Mouse (Mus musculus) adrenal gland (tissue): Measurements from ENCODE around the gene Gm4767.
"Not testable (repeated sequence)": the region's sequence is repeated elsewhere in the genome, so short reads cannot be mapped to it uniquely, and the experiment has no call there.

Source experiments
- intact Hi-C: fragments of 180-260 bp; cut with DNase I; formaldehyde crosslinking; loops from one replicate; pipeline ENCODE4 v1.15.1; 2025
- long read RNA-seq, 2 experiments: library from polyadenylated mRNA; unstranded; transcript quantifications; one replicate each; pipeline ENCODE4 v2.0.0; 2020; ENCODE audit warnings: borderline replicate concordance in 1 of 2; ENCODE audit not compliant: insufficient replicate concordance in 1 of 2

Gene Gm4767
- long read RNA-seq, experiment 1, result 0 reads
- long read RNA-seq, experiment 2, full-length matches to known transcripts, result 1 of 1 reads
- long read RNA-seq, experiment 2, partial matches to known transcripts, result 0 of 1 reads
- long read RNA-seq, experiment 2, other reads (novel, unspliced or antisense), result 0 of 1 reads

- intact Hi-C loops, result not testable (repeated sequence)
These were observed at the start of gene Gm4767 for GRCm38 (mm10) chr10:81811899-81812298. Gene Gm4767, plus strand, starts transcription at chr10:81812186.

DNA sequence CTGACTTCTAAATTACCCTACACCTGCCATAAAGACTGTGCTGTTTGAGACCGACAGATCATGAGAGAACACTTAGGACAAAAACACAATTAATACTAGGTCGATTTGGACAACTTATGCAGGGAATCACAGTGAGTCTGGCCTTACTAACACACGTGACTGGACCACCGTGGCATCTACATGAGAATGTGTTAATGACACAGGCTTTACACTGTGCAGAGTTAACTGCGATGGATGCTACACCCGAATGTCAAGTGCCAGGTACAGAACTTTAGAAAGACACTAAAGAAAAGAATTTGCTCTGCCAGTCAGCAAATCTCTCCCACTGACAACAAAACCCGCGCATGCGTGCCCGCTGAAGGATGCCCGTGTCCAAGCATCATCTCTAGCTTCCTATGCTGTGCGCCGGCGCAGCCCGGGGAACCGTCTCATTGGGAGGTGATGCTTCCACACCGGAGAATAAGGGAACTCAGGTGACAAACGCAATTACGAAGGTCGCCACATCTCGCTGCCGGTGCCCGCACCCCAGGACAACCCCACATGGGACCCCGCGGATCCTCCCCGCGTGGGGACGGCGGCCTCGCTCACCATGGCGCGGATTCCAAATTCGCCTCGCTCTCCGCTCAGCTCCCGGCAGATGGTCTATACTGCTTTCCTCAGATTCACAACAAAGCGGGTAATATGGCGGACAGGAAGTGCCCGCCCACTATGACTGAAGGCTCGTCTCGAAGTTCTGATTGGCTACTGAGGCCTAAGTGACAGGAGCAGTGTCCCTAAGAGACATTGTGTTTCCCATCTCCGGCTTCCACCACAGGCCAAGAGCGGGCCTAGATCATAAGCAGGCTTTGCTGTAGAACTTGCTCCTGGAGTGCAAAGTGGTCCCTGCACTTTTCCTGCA lies 41.2 kb upstream of the Gm4767 start, which contains the start of gene Gm3055:
Gene Gm3055 (minus strand): TSS at position 656 of the 898 bp plus-strand sequence.
- intact Hi-C loops, result not testable (repeated sequence)

GRCm38 (mm10) chr10:81771404-81771777 lies 40.6 kb upstream of the Gm4767 start:
- intact Hi-C loops, result not testable (repeated sequence)

- intact Hi-C loops, result not testable (repeated sequence)
These were observed 34.2 kb downstream of the Gm4767 start for GRCm38 (mm10) chr10:81846219-81846618.

DNA sequence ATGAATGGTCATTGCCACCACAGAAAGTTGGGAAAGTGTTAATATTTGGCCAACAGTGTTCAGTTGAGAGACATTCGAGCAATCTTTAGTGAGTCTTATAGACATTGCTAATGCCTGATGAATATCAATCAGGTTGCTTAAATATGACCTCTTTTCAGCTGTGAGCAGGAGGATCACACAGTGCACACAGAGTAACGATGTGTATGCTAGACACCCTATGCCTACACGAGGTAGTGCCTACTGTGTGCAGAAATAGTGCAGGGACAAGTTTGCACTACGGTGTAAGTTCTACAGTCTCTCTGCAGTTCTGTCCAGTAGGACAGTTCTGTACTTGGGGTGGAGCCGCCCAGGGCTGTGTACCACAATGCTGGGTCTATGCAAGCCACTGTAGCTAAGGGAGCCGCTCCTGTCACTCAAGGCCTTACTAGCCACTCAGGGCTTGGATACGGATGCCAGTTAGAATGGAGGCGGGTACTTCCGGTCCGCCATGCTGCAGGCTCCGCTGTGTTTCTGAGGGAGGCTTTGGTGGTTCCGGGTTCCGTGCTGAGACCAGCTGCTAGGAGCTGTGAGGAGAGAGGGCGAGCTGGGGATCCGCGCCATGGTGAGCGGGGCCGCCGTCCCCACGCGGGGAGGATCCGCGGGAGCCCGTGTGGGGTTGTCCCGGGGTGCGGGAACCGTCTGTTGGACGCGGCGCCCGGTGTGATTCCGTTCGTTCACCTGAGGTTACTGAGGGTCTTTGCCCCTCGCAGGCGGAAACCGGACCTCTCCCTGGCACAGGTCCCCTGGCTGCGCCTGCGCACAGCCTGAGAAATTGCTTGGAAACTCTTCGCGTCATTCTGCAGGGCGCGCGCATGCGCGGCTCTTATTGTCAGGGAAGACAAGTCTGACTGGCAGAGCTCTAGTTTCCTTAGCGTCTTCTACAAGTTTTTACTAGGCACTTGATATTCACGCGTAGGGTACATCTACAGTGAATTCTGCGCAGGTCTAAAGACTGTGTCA lies 51.7 kb downstream of the Gm4767 start, which contains the start of gene Gm32687:
Gene Gm32687 (plus strand): TSS at position 526 of the 999 bp plus-strand sequence.
- intact Hi-C loops, result not testable (repeated sequence)
